Mouse (Mus musculus): ENCODE measurements around the gene Cd8b1. TPM values are rescaled to one million over a fixed set of nuclear protein-coding genes. Genes with fewer than 3 reads are reported as not detected.

Gene Cd8b1
- total RNA-seq, 2 experiments from 2014 or later: not detected

- intact Hi-C loops (cut with DNase I): no loop called here
- no peak for TF ChIP-seq CTCF (IDR thresholded peaks at IDR 0.05)
- H3K4me3 ChIP-seq: no peak overlapping the region
- DNase-seq: no peak
- H3K27ac ChIP-seq: no peak overlapping the region
Observed at GRCm38 (mm10) chr6:71353722-71354121, 31.1 kb downstream of the Cd8b1 start.

GRCm38 (mm10) chr6:71357493-71357892, 34.9 kb downstream of the Cd8b1 start:
- TF ChIP-seq CTCF (IDR thresholded peaks at IDR 0.05): no peak
- no peak for DNase-seq
- intact Hi-C loops (cut with DNase I): no loop called here
- Histone ChIP-seq H3K27ac (no peak overlapping the region), H3K4me3 (no peak overlapping the region)

- intact Hi-C loops (cut with DNase I): no loop called here
- H3K4me3 ChIP-seq: no peak overlapping the region
- no peak for TF ChIP-seq CTCF (IDR thresholded peaks at IDR 0.05)
Observed at GRCm38 (mm10) chr6:71360221-71360620, 37.6 kb downstream of the Cd8b1 start.

GRCm38 (mm10) chr6:71360751-71361150, 38.2 kb downstream of the Cd8b1 start:
- DNase-seq: no peak
- Histone ChIP-seq H3K27ac (no peak overlapping the region), H3K4me3 (no peak overlapping the region)
- intact Hi-C loops (cut with DNase I): no loop called here
- TF ChIP-seq CTCF (IDR thresholded peaks at IDR 0.05): no peak

More at GRCm38 (mm10) chr6:71360221-71360620, 37.6 kb downstream of the Cd8b1 start:
- no peak overlapping the region for H3K27ac ChIP-seq
- DNase-seq: no peak

- Histone ChIP-seq H3K4me3 (no peak overlapping the region), H3K27ac (no peak overlapping the region)
- intact Hi-C loops (cut with DNase I): no loop called here
- TF ChIP-seq CTCF (IDR thresholded peaks at IDR 0.05): no peak
- DNase-seq: no peak
Observed at GRCm38 (mm10) chr6:71361156-71361670, 38.6 kb downstream of the Cd8b1 start.

- TF ChIP-seq CTCF (IDR thresholded peaks at IDR 0.05): no peak
- intact Hi-C loops (cut with DNase I): no loop called here
- no peak overlapping the region for H3K4me3 ChIP-seq
- DNase-seq: no peak
- no peak overlapping the region for H3K27ac ChIP-seq
Observed at GRCm38 (mm10) chr6:71363995-71364394, 41.4 kb downstream of the Cd8b1 start.

GRCm38 (mm10) chr6:71369416-71369815, 46.8 kb downstream of the Cd8b1 start:
- TF ChIP-seq CTCF (IDR thresholded peaks at IDR 0.05): no peak
- DNase-seq: no peak
- intact Hi-C loops (cut with DNase I): no loop called here
- H3K4me3 ChIP-seq: no peak overlapping the region
- no peak overlapping the region for H3K27ac ChIP-seq

- DNase-seq: no peak
- Histone ChIP-seq H3K4me3 (no peak overlapping the region), H3K27ac (no peak overlapping the region)
- TF ChIP-seq CTCF (IDR thresholded peaks at IDR 0.05): no peak
- intact Hi-C loops (cut with DNase I): no loop called here
Observed at GRCm38 (mm10) chr6:71371085-71371605, 48.6 kb downstream of the Cd8b1 start.

GRCm38 (mm10) chr6:71372041-71372720, 49.6 kb downstream of the Cd8b1 start:
- Histone ChIP-seq H3K4me3 (no peak overlapping the region), H3K27ac (no peak overlapping the region)
- TF ChIP-seq CTCF (IDR thresholded peaks at IDR 0.05): no peak
- intact Hi-C loops (cut with DNase I): no loop called here
- no peak for DNase-seq

GRCm38 (mm10) chr6:71373249-71373775, 50.7 kb downstream of the Cd8b1 start, which contains the start of gene Cd8a:
Gene Cd8a, plus strand, starts transcription at chr6:71373427.
- intact Hi-C loops (cut with DNase I): no loop called here
- H3K4me3 ChIP-seq: no peak within 1 kb of the TSS
- TF ChIP-seq CTCF (IDR thresholded peaks at IDR 0.05): no peak
- H3K27ac ChIP-seq: no peak within 1 kb of the TSS
- DNase-seq: no peak

GRCm38 (mm10) chr6:71374311-71374829, 51.8 kb downstream of the Cd8b1 start:
- Histone ChIP-seq H3K4me3 (no peak overlapping the region), H3K27ac (no peak overlapping the region)
- no peak for TF ChIP-seq CTCF (IDR thresholded peaks at IDR 0.05)
- intact Hi-C loops (cut with DNase I): no loop called here
- no peak for DNase-seq

- no peak for DNase-seq
- no peak overlapping the region for H3K4me3 ChIP-seq
- intact Hi-C loops (cut with DNase I): no loop called here
- H3K27ac ChIP-seq: no peak overlapping the region
- TF ChIP-seq CTCF (IDR thresholded peaks at IDR 0.05): no peak
Observed at GRCm38 (mm10) chr6:71374921-71375320, 52.3 kb downstream of the Cd8b1 start.

- intact Hi-C loops (cut with DNase I): no loop called here
- TF ChIP-seq CTCF (IDR thresholded peaks at IDR 0.05): no peak
- no peak for DNase-seq
- Histone ChIP-seq H3K4me3 (no peak overlapping the region), H3K27ac (no peak overlapping the region)
Observed at GRCm38 (mm10) chr6:71376711-71377110, 54.1 kb downstream of the Cd8b1 start.
